Mouse (Mus musculus): Measurements from ENCODE around the gene Grm7.

DNA sequence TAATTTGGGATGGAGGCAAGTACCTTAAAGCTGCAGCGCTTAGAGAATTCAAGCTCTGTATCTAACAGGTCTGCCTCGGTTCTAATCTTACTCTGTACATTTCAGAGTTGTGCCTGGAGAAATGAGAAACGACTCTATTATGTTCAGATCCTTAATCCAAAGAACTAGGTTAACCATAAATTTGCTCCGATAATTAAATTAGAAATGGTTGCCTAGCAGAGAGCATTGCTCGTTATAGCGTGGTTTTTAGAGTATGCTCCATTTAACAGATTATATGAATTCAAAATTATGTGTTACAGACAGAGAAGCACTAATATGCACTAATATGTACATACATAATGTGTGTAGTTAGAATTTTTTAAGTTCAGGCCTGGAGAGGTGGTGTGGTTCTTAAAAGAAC, 130.7 kb downstream of the Grm7 start:
- TF ChIP-seq CTCF (conservative IDR thresholded peaks at IDR 0.05; ENCODE audit: insufficient read depth, insufficient read length, low read depth, low read length) (no peak), POLR2A (IDR thresholded peaks at IDR 0.05; ENCODE audit: low read depth, low read length) (no peak)
